Mouse (Mus musculus) MEL (cell line): ENCODE measurements at regions not wholly inside any gene's neighbourhood (a gene's known extent, or its start where the extent isn't known, plus 50 kb on each side); places are given as distances from the start of the nearest gene placed in this dataset.

Experiments
- BHLHE40 ChIP-seq: IDR thresholded peaks from 2 replicates; pipeline ENCODE4 v1.6.1; 2012; ENCODE audit warnings: low read depth, mild to moderate bottlenecking, inconsistent platforms, low read length, improper control_type of control experiment, borderline replicate concordance
- CTCF ChIP-seq, 3 experiments: IDR thresholded peaks in 2 of 3; conservative IDR thresholded peaks in 1 of 3; 2 replicates each; pipeline ENCODE4 v1.5.1; 2011 to 2012; ENCODE audit warnings: low read length in 3 of 3, low read depth in 2 of 3, mild to moderate bottlenecking in 2 of 3, improper control_type of control experiment in 1 of 3, inconsistent platforms in 1 of 3, mixed read lengths in 1 of 3, moderate library complexity in 1 of 3; ENCODE audit not compliant: control insufficient read depth in 1 of 3, insufficient read depth in 1 of 3, poor library complexity in 1 of 3, severe bottlenecking in 1 of 3
- MEF2A ChIP-seq: IDR thresholded peaks from 2 replicates; pipeline ENCODE4 v1.6.1; 2014; ENCODE audit warnings: low read depth, mild to moderate bottlenecking, inconsistent platforms, low read length, improper control_type of control experiment; ENCODE audit not compliant: poor library complexity, insufficient replicate concordance, severe bottlenecking; ENCODE audit errors: extremely low read depth
- MYC ChIP-seq: IDR thresholded peaks from 2 replicates; pipeline ENCODE4 v1.6.1; 2011; ENCODE audit warnings: low read depth, mild to moderate bottlenecking, low read length, improper control_type of control experiment, moderate library complexity
- POLR2A ChIP-seq, 2 experiments: IDR thresholded peaks; 2 replicates each; pipeline ENCODE4 v1.6.1; 2011 to 2012; ENCODE audit warnings: low read length in 2 of 2, mild to moderate bottlenecking in 2 of 2, control low read depth in 1 of 2, improper control_type of control experiment in 1 of 2, low read depth in 1 of 2, moderate library complexity in 1 of 2; ENCODE audit not compliant: control insufficient read depth in 1 of 2, insufficient read depth in 1 of 2, poor library complexity in 1 of 2
- POLR2AphosphoS2 ChIP-seq: IDR thresholded peaks from 2 replicates; pipeline ENCODE4 v1.6.1; 2011; ENCODE audit warnings: low read length, improper control_type of control experiment
- USF1 ChIP-seq: IDR thresholded peaks from 2 replicates; pipeline ENCODE4 v1.6.1; 2014; ENCODE audit warnings: low read depth, mild to moderate bottlenecking, inconsistent platforms, low read length, improper control_type of control experiment, moderate library complexity

- no peak for TF ChIP-seq USF1
- TF ChIP-seq POLR2A (IDR thresholded peaks at IDR 0.05; ENCODE audit: control insufficient read depth in 1 of 2, insufficient read depth in 1 of 2, low read depth in 1 of 2, low read length in 2 of 2, poor library complexity in 1 of 2): no peak
- TF ChIP-seq BHLHE40: no peak
- no peak for TF ChIP-seq POLR2AphosphoS2
- no peak for TF ChIP-seq MEF2A
- no peak for TF ChIP-seq CTCF (IDR thresholded peaks at IDR 0.05 in 2 of 3, conservative IDR thresholded peaks at IDR 0.05 in 1 of 3; ENCODE audit: control insufficient read depth in 1 of 3, insufficient read depth in 1 of 3, low read depth in 2 of 3, low read length in 3 of 3, poor library complexity in 1 of 3, severe bottlenecking in 1 of 3)
- TF ChIP-seq MYC: no peak
Measured at GRCm38 (mm10) chr12:8394894-8395297, 81.7 kb downstream of the Hs1bp3 start.
